Mouse (Mus musculus) erythroblast, embryonic 14.5 days (primary cell): ENCODE measurements at regions not wholly inside any gene's neighbourhood (a gene's known extent, or its start where the extent isn't known, plus 50 kb on each side); places are given as distances from the start of the nearest gene placed in this dataset.

Experiments used
- GATA1 ChIP-seq: IDR thresholded peaks from 2 replicates; pipeline ENCODE4 v1.6.1; 2012; ENCODE audit warnings: low read length, inconsistent platforms, mixed read lengths
- TAL1 ChIP-seq: IDR thresholded peaks from 3 replicates; pipeline ENCODE4 v1.6.1; 2012; ENCODE audit warnings: low read length, inconsistent platforms, mixed read lengths

DNA sequence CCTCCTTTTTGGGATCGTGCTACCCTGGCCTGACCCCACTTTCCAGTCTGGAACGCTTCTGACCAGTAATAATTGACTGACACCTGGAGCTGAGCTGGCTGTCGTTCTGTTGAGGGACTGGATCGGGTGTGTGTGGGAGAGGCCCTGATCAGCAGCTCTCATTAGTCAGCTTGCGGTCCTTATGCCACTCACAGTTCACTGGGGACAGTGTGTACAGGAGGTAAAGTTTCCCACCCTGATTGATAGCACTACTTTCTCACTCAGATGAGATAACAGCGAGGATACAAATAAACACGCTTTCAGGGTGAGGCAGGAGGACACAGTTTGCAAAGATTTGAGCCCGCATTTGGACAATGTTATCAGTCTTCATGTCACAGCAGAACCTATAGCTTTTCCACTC is 191.7 kb upstream of the Tnp1 start:
- TF ChIP-seq TAL1, result no peak
- TF ChIP-seq GATA1, result no peak
